Mouse (Mus musculus) heart, postnatal 0 days (tissue): ENCODE data around the gene Psenen.

ENCODE experiments used
- CTCF ChIP-seq: IDR thresholded peaks from 2 replicates; pipeline ENCODE4 v1.5.1; 2016; ENCODE audit warnings: antibody characterized with exemption, control low read depth, low read depth
- EP300 ChIP-seq: IDR thresholded peaks from 2 replicates; pipeline ENCODE4 v1.6.1; 2016; ENCODE audit warnings: antibody characterized with exemption, low read depth

DNA sequence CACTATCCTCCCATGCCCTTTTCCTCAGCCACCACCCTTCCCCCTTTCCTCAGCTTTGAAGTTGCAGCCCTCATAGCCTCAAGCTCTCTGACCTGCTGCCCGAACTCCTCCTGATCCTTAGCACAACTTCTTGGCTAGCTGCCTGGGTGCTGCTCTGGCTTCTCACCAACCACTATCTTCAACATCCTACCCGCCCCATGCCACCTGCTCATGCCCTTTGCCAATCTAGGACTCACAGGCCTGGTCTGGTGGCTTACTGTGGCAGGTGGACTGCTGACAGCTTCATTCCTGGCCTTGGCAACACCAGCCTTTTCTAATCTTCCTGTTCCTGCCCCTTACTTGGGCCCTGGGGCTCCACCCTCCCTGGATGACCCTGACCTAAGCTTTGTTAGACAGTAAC lies 9.5 kb upstream of the Psenen start:
- TF ChIP-seq CTCF: no peak
- TF ChIP-seq EP300: 0 out of 2 replicates have a peak, but pooled peaks have one; percentile 30
